Comparison of ENCODE assay signal across 23 mouse cellular contexts in genomic region chr2:47689628-47690027, GRCm38 (mm10).
A peak's percentile ranks its signal among the peaks of the same experiment; 100 is the strongest.
DNase-seq lines count a peak whose midpoint lies in the region; ATAC-seq and TF ChIP-seq lines count a peak whose summit lies in the region.
"Had no signal": no experiment of that assay in that cellular context is flagged by ENCODE, and none has a peak within 500 bp of the region (broad histone marks: within the 10 kb centered on the region; RNA-seq: fewer than 3 reads in every experiment).

No protein-coding gene starts in this region.

- TF ChIP-seq EP300 in lung, postnatal 0 days (IDR thresholded peaks at IDR 0.05): peak; percentile 62; the same call in 1 of the 2 replicates

- peak; percentile 65 for ATAC-seq in lung, postnatal 0 days
- ATAC-seq in kidney, embryonic 15.5 days (replicated peaks; ENCODE audit: low FRiP score): no peak
- ATAC-seq: activated CD4-positive, CD25-positive, alpha-beta regulatory T cell, adult 4 months; CD4-positive, CD25-positive, alpha-beta regulatory T cell, adult 4 months; forebrain, embryonic 13.5 days; forebrain, embryonic 15.5 days; Patski had no signal

- TF ChIP-seq CTCF in lung, postnatal 0 days (IDR thresholded peaks at IDR 0.05): no peak
- TF ChIP-seq CTCF in lung, adult 2 months (IDR thresholded peaks at IDR 0.05; ENCODE audit: insufficient read depth, low read length): no peak

- no peak for TF ChIP-seq POLR2A in lung, adult 2 months (IDR thresholded peaks at IDR 0.05; ENCODE audit: borderline replicate concordance, extremely low read depth, low read depth, low read length)

- H3K4me3 ChIP-seq in lung, postnatal 0 days (ENCODE audit: low read depth, low read length): no peak overlapping the region
- H3K4me3 ChIP-seq in lung, adult 2 months (replicated peaks; ENCODE audit: extremely low read depth, low read depth, low read length): no peak overlapping the region
- H3K4me3 ChIP-seq in kidney, embryonic 15.5 days (replicated peaks): no peak overlapping the region
- H3K4me3 ChIP-seq: embryonic facial prominence, embryonic 10.5 days; embryonic facial prominence, embryonic 12.5 days; forebrain, embryonic 13.5 days; forebrain, embryonic 15.5 days had no signal

- H3K27me3 ChIP-seq in lung, postnatal 0 days (replicated peaks; ENCODE audit: insufficient read depth, low read length): no peaks in the 10 kb centered on the region
- no peaks in the 10 kb centered on the region for H3K27me3 ChIP-seq in kidney, embryonic 15.5 days
- H3K27me3 ChIP-seq: CH12.LX; embryonic facial prominence, embryonic 12.5 days; forebrain, embryonic 13.5 days; forebrain, embryonic 15.5 days; Patski had no signal

- WGBS in lung, postnatal 0 days: 66% methylated on average over 2 of the region's 2 CpGs
- 50% methylated on average over 2 of the region's 2 CpGs for WGBS in lung, adult 2 months
- 70% methylated on average over 2 of the region's 2 CpGs for WGBS in kidney, embryonic 15.5 days

- no peak overlapping the region for H3K4me2 ChIP-seq in lung, postnatal 0 days (replicated peaks; ENCODE audit: low read depth, low read length)
- no peak overlapping the region for H3K4me2 ChIP-seq in kidney, embryonic 15.5 days
- H3K4me2 ChIP-seq: embryonic facial prominence, embryonic 12.5 days; forebrain, embryonic 13.5 days; forebrain, embryonic 15.5 days had no signal

- no peaks in the 10 kb centered on the region for H3K9me3 ChIP-seq in lung, postnatal 0 days (ENCODE audit: low read length)
- no peaks in the 10 kb centered on the region for H3K9me3 ChIP-seq in kidney, embryonic 15.5 days (replicated peaks)
- H3K9me3 ChIP-seq: embryonic facial prominence, embryonic 10.5 days; embryonic facial prominence, embryonic 12.5 days; forebrain, embryonic 13.5 days; forebrain, embryonic 15.5 days; G1E had no signal

- H3K4me1 ChIP-seq in lung, postnatal 0 days (ENCODE audit: insufficient read depth, low read depth, low read length): no peaks in the 10 kb centered on the region
- no peaks in the 10 kb centered on the region for H3K4me1 ChIP-seq in lung, adult 2 months (ENCODE audit: control insufficient read depth, insufficient read depth, low read length)
- H3K4me1 ChIP-seq in kidney, embryonic 15.5 days: no peaks in the 10 kb centered on the region
- H3K4me1 ChIP-seq: embryonic facial prominence, embryonic 10.5 days; embryonic facial prominence, embryonic 12.5 days; forebrain, embryonic 13.5 days; forebrain, embryonic 15.5 days had no signal

- H3K36me3 ChIP-seq in lung, postnatal 0 days (ENCODE audit: insufficient read depth, low read length): no peaks in the 10 kb centered on the region
- no peaks in the 10 kb centered on the region for H3K36me3 ChIP-seq in kidney, embryonic 15.5 days
- H3K36me3 ChIP-seq: embryonic facial prominence, embryonic 10.5 days; embryonic facial prominence, embryonic 12.5 days; forebrain, embryonic 15.5 days; G1E had no signal

- peak; percentile 37 for DNase-seq in lung, postnatal 0 days (ENCODE audit: low spot score)
- DNase-seq in lung, adult 2 months: no peak
- DNase-seq in lung, postnatal 25 days (ENCODE audit: low spot score): peak; percentile 9
- DNase-seq in left cerebral cortex, postnatal 14 days (ENCODE audit: low spot score in 2 of 2): no peak
- DNase-seq: adrenal gland, adult 8-10 months; adrenal gland, postnatal 14 days; adrenal gland, postnatal 36 days; B cell, adult 2 months; cerebellum, adult 11-12 months; cerebellum, adult 2 months; cerebellum, adult 9-10 months; cerebellum, postnatal 10 days; cerebellum, postnatal 25 days had no signal

- no peak overlapping the region for H3K27ac ChIP-seq in lung, postnatal 0 days (ENCODE audit: low read length)
- no peak overlapping the region for H3K27ac ChIP-seq in kidney, embryonic 15.5 days
- H3K27ac ChIP-seq: embryonic facial prominence, embryonic 10.5 days; embryonic facial prominence, embryonic 12.5 days; forebrain, embryonic 13.5 days; forebrain, embryonic 15.5 days had no signal

- no peak overlapping the region for H3K9ac ChIP-seq in lung, postnatal 0 days (replicated peaks; ENCODE audit: low read depth)
- H3K9ac ChIP-seq in kidney, embryonic 15.5 days: no peak overlapping the region
- H3K9ac ChIP-seq: embryonic facial prominence, embryonic 12.5 days; forebrain, embryonic 13.5 days; forebrain, embryonic 15.5 days had no signal

- intact Hi-C loops in left cerebral cortex, postnatal 14 days (cut with DNase I): no loop called here

Comparison
In these comparisons a context has a peak if more than half of its experiments do, and no peak if none do; other contexts are left out.
1. DNase-seq: peak in lung, postnatal 0 days (single experiment) and lung, postnatal 25 days (single experiment); none in lung, adult 2 months (single experiment) and left cerebral cortex, postnatal 14 days (0 of 2).